Mouse (Mus musculus): ENCODE results near the gene Tgoln1.

Tgoln1 gene

DNA sequence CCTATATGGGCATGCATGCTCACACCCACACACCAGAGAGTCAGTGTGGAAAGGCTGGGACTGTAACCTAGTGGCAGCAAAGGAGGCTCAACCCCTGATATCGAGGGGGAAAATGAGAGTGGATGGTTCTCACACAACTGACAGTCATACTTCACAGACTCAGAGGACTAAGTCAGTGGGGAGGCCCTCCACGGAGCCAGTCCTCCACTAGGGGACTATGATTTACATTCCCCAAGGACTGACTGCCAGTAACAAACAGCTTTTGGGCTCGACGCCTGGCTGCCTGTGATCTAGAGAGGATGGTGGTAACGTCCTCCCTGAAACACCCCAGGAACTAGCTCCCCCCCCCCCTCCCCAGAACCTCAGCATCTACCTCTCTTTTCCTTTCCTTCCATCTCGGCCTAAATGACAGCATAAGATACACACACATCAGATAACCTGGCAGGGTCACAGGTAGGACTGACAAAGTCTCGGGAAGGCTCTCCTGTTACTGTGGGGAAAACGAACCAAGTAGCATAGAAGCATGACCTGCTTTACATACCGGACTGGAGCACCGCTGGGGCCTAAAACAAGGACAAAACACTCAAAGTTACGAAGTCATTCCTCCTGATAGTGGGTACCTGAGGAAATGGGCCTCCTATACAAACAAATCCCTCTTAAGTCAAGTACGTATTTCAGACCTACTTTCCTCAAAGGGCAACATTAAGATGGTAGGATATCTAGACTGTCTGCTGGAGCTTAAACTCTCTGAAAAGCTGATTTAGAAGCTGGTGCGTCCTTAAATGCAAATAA lies 19.5 kb downstream of the Tgoln1 start:
- no peak for DNase-seq (ENCODE audit: low read depth, low spot score)

DNA sequence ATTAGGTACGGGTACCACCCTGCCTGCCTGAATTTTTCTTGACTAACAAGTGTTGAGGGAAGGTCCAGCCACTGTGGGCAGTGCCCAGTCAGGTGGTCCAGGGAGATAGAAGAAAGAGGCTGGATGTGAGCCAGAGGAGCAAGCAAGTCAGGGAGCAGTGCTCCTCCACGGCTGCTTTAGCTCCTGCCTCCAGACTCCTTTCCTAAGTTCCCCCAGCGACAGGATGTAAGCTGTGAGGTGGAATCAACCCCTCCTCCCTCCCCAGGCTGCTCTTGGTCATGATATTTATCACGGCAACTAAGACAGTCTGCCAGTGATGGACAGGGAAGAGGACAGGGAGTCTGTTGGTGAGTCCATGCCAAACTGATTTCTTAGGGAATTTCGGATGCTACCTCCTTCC lies 22.9 kb downstream of the Tgoln1 start:
- no peak for DNase-seq (ENCODE audit: low read depth, low spot score)

DNA sequence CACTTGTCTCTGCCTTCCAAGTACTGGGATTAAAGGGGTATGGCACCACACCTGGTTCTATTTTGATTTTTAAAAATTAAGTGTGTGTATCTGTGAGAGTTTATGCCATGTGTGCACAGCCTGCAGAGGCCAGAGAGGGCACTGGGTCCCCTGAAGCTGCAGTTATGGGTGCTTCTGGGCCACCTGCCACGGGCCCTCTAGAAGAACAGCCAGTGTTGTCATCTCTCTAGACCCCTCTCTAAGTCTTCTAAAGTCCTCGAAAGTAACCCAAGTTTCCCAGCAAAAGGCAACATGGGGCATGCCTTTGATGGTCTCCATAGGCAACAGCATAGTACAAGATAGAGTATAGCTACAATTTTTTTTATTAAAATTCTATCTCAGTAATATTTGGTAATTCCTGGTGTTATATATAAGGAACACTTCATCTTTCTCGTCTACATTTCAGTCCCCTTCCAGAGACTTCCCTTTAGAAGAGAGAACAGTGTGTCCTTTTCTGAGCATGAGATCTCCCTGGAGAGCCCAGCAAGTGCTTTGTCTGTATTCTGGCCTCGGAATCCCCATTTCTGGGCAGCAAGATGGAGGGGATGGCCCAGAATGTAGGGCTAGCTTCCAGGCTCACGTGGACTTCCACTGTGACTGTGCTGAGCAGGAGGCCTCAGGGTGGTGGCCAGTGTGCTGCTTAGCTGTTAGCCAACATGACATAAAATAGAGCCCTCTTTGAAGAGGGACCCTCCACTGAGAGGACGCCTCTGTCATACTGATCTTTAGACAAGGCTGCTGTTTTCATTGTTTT lies 23.6 kb downstream of the Tgoln1 start:
- no peak for DNase-seq (ENCODE audit: low read depth, low spot score)

GRCm38 (mm10) chr6:72590111-72590510 lies 26.7 kb downstream of the Tgoln1 start:
- DNase-seq (ENCODE audit: low read depth, low spot score): no peak

DNA sequence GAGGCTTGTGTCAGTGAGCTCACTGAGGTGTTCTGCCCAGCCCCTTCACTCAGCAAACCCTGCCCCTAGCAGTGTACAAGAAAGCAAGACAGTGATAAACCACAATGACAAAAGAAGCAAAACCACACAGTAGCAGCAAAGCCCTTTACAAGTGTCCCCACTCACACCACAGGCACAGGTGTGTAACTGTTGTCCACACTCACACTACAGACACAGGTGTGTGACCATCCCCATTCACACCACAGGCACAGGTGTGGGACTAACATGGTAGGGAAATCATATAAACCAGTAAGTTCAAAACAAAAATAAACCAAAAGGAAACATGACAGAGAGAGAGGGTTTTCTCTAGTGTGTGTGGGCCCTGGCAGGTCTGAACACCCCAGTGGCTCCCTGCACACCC lies 28.5 kb downstream of the Tgoln1 start:
- no peak for DNase-seq (ENCODE audit: low read depth, low spot score)

GRCm38 (mm10) chr6:72586701-72587100 lies 30.1 kb downstream of the Tgoln1 start:
- no peak for DNase-seq (ENCODE audit: low read depth, low spot score)

- DNase-seq (ENCODE audit: low read depth, low spot score): no peak
Observed at GRCm38 (mm10) chr6:72584154-72584553, 32.6 kb downstream of the Tgoln1 start.

DNA sequence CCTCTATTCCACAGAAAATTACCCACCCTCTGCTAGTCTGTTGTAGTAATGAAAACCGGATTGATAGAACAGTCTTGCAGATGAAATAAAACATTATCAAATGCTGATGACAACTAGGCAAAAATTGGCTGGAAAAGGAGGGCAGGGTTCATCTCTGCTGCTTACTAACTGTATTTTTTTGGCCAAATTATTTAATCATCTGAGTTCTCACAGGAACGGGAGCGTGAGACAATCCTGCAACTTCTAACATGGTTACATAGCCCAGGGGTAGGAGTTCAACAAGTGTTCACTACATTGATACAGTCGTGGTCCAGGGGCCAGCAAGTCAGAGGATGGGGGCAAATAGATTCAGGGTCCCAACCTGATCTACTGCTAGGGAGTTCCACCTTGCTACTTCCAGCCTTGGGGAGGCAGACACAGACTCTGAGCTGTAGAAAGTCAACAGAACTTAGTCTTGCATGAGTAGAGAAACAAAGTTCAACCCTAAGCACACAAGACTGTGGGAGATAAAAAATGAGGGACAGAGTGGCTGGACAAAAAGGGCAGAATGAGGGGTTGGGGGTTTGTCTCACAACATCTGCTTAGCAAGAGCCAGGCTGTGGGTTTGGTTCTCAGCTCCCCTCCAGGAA lies 33.5 kb downstream of the Tgoln1 start:
- no peak for DNase-seq (ENCODE audit: low read depth, low spot score)

DNA sequence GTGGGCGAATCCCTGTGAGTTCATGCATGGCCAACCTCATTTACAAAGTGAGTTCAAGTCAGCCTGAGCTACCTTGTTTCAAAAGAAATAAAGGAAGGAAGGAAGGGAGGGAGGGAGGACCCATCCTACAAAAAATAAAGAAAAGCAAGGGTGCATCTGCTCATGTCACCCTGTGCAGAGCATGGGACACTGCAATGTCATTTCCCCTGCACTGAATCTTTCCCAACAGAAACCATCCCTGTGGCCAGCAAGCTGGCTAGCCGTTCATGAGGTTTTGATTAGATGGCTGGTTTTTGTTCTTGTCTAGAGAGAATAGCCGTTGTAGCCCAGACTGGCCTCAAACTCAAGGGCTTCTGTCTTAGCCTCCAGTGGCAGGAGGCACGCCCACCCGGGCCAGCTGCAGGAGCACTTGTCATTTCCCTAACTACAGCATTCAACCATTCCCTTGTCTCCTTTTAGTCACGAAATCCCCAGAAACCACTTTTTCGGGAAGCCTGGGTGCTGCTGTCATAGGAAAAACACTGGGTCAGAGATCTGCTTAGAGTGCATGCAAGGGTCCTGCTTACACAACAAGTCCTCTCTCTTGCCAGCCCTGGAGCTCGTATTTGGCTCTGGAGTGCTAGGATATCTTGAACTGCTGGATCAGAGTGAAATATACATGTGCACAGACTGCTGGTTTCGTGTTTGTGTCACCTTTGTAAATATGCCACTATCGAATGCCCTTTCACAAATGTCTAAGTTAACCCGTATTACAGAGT lies 35.0 kb downstream of the Tgoln1 start:
- DNase-seq (ENCODE audit: low read depth, low spot score): no peak

DNA sequence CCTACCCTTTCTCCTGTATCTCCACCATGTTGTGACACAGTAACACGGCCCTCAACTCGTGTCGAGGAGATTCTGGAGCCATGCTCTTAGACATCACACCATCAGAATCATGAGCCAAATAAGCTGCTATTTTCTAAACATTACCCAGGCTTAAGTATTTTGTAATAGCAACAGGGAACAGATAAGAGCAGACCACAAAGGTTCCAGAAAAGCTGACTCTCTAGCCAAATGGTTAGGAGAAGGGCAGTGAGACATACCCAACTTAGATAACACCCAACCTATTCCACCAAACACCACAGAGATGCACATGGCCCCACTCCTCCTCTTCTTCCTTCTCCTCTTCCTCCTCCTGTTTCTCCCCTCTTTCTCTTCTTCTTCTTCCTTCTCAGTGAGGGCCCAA lies 40.8 kb downstream of the Tgoln1 start:
- no peak for DNase-seq (ENCODE audit: low read depth, low spot score)

- no peak for DNase-seq (ENCODE audit: low read depth, low spot score)
Observed at GRCm38 (mm10) chr6:72571826-72572225, 45.0 kb downstream of the Tgoln1 start.

GRCm38 (mm10) chr6:72570644-72571397 lies 46.0 kb downstream of the Tgoln1 start:
- no peak for DNase-seq (ENCODE audit: low read depth, low spot score)

DNA sequence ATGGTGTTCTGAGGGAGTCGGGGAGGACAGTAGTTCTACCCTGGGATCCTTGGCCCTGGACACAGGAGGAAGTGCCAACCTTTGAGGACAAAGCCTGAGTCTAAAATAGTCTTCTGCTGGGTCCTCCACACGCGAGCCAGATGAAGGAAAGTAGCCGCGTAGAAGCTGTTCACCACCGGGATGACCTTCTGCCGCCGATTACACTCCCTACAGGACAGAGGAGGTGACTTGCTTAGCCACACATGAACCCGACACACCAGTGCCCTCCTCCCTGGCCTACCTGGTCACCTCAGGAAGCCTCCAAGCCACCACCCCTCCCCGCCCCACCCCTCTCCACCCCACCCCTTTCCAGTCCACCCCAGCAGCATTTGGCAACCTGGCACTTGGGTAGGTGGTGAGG lies 48.1 kb downstream of the Tgoln1 start:
- DNase-seq (ENCODE audit: low read depth, low spot score): no peak

- no peak for DNase-seq (ENCODE audit: low read depth, low spot score)
Observed at GRCm38 (mm10) chr6:72567508-72567907, 49.3 kb downstream of the Tgoln1 start.

- peak; percentile 96 for DNase-seq (ENCODE audit: low read depth, low spot score)
Observed at GRCm38 (mm10) chr6:72566044-72566443, 50.8 kb downstream of the Tgoln1 start.

GRCm38 (mm10) chr6:72565506-72565905 lies 51.3 kb downstream of the Tgoln1 start:
- DNase-seq (ENCODE audit: low read depth, low spot score): no peak

GRCm38 (mm10) chr6:72562894-72563293 lies 53.9 kb downstream of the Tgoln1 start:
- no peak for DNase-seq (ENCODE audit: low read depth, low spot score)

- DNase-seq (ENCODE audit: low read depth, low spot score): no peak
Observed at GRCm38 (mm10) chr6:72562486-72562885, 54.3 kb downstream of the Tgoln1 start.

DNA sequence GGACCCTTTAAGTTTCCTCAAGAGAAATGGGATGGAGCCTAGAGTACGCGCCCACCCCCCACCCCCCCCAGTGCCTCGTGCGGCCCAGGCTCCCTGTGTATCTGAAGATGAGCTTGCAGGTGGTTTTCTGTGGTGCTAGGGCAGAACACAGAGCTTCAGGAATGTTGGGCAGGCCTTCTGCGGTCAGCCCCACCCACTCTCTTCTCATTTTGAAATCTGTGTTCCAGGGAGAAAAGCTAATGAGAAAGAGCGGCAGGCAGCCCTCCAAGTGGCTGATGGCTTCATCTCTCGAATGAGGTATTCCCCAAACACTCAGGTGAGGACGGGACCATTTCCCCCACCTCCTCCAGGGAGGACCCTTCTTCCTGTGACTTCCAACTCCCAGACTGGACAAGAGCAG lies 56.0 kb downstream of the Tgoln1 start:
- no peak for DNase-seq (ENCODE audit: low read depth, low spot score)

Measured in 3T3-L1 (cell line).